Mouse (Mus musculus) 3134 (cell line): ENCODE measurements at regions not wholly inside any gene's neighbourhood (a gene's known extent, or its start where the extent isn't known, plus 50 kb on each side); places are given as distances from the start of the nearest gene placed in this dataset.
"Not testable (repeated sequence)": the region's sequence is repeated elsewhere in the genome, so short reads cannot be mapped to it uniquely, and the experiment has no call there.

Experiments used
- DNase-seq: peaks from one replicate; pipeline ENCODE4 v3.0.0-alpha.2; 2011; ENCODE audit warnings: low spot score; ENCODE audit not compliant: insufficient read length; ENCODE audit errors: extremely low read depth

DNA sequence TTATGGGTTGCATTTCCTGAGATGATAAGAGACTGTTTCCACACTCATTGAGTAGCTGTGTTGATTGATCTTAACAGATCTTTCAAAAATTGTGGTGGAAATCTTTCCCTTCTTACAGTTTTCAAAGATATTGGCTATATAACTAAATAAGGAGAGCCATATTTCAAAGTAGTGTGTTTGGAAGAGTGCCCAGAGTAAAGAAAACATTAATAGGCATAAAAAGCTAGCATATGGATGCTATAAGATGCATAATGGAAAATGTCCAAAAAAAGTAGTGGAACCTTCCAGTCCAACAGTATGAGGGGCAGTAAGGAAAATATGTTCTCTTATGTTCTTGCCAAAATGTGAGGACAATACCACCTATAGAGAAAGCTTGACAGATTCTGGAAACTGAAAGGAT lies 137.2 kb upstream of the Speer3 start:
- DNase-seq, result no peak

DNA sequence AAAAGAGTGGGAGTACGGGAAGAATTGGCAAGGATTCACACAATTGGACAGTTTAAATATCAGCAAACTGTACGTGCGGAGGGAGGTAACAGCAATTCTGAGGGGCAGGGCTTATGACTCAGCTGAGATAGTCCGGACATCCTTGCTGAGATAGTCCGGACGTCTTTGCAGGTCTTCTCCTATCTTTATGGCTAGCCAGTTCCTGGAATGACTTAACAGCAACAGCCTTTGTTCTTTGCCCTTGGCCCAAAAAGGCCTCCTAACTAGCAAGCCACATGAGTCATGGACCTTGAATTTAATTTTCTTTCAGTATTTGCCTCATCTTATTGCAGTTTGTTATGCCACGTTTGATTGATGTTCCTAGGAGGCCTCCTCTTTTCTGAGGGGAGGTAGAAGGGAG lies 133.1 kb upstream of the Speer3 start:
- not testable (repeated sequence) for DNase-seq

DNA sequence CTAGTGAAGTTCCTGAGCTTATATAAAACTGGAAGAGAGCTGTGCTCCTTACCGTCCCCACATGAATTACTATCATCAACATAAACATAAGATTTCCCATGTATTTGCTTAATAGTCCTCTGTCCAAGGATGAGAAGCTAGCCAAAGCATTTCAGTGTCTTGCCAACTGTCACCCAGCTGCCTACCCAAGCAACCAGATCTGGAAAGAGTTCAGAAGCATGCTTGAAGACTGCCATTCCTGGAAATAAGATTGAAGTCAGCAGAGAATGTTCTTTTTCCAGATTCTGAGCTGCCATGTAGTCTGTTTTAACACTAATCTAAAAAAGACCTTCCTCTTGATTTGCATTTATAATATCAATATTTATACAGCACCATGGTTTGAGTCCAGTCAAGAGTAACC lies 131.9 kb upstream of the Speer3 start:
- no peak for DNase-seq

DNA sequence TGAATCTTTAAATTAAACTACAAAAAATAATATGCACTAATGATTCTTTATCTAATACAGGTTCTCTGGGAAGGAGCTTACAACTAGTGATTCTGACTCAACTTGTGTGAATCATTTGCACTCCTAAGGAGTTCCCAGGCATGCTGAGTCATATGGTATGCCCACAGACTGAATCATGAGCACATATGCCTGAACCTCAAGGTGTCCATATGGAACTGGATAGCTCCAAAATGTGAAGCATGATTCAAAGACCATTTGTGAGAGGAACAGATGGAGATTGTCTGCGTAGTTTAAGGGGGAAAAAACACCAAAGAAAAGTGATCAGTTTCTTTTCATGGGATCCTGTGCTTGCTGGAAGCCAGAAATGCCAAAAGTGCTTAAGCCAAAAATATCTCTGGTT lies 124.0 kb upstream of the Speer3 start:
- peak; percentile 40 for DNase-seq

DNA sequence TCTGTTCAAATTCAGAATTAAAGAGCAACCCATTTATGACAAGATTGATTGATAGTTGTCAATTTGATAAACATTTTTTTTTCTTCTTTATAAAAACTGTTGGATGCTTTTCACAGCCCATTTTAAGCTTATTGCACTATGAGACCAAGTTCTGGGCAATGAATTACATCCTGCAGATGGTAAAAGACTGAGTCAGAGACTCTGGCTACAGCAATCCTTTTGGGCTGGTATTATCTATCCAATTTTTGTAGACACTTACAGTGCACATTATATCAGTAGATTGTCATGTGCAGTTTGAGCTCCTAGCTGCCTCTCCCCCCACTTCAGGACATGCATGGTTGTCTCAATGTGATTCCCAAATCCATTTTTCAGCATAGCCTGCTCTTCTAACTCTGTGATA lies 122.6 kb upstream of the Speer3 start:
- no peak for DNase-seq

DNA sequence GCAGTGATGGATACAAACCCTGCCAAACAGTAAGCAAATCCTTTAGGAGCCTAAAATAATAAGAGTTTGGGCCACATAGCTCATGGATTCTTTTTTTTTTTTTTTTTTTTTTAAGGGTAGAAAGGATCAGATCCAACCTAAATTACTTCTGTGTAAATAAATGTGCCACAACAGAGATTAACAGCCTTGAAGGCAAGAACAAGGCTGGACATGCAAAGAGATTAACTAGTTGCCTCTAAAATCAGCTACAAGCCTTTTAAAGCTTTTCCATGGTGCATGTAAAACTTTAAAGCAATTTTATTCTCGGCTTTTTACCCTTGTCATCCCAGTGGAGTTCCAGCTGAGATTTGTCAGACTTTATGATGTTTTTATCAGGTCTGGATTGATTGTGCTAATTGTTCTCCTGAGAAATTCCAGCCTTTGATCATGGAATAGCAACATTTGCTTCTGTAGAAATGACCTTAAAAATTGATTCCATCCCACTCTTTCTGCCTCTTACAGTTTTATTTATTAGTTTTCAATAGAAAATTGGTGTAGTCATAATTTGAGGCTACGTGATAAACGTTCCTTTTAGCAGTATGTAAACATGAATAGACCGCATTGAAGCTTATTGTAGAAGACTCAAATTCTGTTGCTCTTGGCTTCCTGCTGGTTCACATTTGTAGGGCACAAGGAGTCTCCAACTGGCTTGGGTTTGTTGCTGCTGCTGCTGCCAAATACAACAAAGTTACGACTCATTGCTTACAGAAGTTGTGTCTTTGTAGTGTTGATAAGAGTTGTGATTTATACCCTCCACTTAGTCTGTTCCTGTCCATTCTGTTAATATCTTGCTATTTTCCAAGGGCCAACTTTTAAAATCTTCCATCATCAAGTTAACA lies 100.3 kb upstream of the Speer3 start:
- no peak for DNase-seq

DNA sequence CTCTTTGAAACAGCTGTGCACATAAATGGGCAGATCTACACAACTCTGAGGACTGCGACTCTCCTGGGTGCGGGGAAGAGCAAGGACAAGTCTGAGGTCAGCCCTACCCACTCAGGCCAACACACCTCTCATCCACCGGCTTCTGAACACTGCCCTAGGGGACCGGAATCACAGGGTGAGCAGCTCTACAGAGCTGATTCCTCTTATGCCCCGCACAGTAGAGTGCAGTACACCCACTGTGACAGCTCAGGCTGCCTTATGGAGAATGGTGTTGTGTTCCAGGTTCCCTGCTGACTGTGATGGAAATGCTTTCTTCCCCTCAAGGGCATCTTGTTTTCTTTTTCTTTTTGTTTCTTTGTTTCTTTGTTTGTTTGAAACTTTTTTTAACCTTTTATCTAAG lies 96.6 kb upstream of the Speer3 start:
- DNase-seq, result no peak
